Mouse (Mus musculus) bone marrow macrophage, adult 2 months (primary cell): ENCODE measurements around the gene Mthfs.
"Not testable (repeated sequence)": the region's sequence is repeated elsewhere in the genome, so short reads cannot be mapped to it uniquely, and the experiment has no call there.

Experiments
- CTCF ChIP-seq: IDR thresholded peaks from 2 replicates; pipeline ENCODE4 v1.5.1; 2012; ENCODE audit warnings: low read depth, mild to moderate bottlenecking, low read length, moderate library complexity
- POLR2A ChIP-seq: IDR thresholded peaks from 2 replicates; pipeline ENCODE4 v1.6.1; 2012; ENCODE audit warnings: mild to moderate bottlenecking, low read depth, low read length, borderline replicate concordance

DNA sequence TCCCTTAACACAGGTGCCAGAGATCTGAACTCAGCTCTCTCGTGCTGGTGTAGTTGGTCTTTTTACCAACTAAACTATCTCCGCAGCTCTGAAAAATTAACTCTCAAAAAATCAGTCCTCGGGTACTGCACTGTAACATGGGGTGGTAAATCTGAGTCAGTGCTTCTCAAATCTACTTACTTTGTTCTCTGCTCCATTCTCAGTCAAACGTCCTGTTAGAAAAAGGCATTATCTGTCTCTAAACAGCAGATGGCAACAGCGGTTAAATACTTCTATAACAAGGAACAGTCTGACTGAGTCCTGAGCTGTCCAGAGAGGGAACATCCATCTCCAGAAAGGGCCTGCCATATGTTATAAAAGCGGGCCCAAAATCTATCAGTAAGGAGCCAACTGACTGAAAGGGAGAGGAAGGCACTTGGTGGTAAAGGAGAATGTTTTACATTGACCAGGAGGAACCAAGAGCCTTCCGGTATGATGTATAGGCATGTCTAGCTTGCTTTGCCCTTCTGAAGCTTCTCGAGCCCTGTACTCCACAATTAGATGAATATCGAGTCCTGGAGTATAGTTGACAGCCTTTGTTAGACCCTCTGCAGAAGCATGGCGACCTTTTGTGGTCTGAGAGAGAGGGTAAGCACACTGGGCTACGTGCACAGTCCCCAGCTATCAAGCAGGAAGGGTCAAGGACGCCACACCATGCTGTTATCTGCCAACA lies at the start of gene Mthfs:
- not testable (repeated sequence) for TF ChIP-seq CTCF, POLR2A
